Mouse (Mus musculus) cortical plate, adult 2 months (tissue): ENCODE results near the gene Fbxo24.

Experiments
- CTCF ChIP-seq: fragments of 200-500 bp; IDR thresholded peaks from 2 replicates; pipeline ENCODE4 v1.5.1; 2011; ENCODE audit warnings: mild to moderate bottlenecking, control low read depth, low read length; ENCODE audit not compliant: insufficient read depth; ENCODE audit errors: extremely low read depth
- POLR2A ChIP-seq: fragments of 200-500 bp; IDR thresholded peaks from 2 replicates; pipeline ENCODE4 v1.6.1; 2011; ENCODE audit warnings: mild to moderate bottlenecking, low read length, control low read depth; ENCODE audit not compliant: insufficient read depth; ENCODE audit errors: extremely low read depth

GRCm38 (mm10) chr5:137644484-137644883, 15.7 kb upstream of the Fbxo24 start:
- TF ChIP-seq POLR2A: no peak
- no peak for TF ChIP-seq CTCF
